Mouse (Mus musculus): ENCODE results near the gene Tnip1.
"Not testable (repeated sequence)": the region's sequence is repeated elsewhere in the genome, so short reads cannot be mapped to it uniquely, and the experiment has no call there.

Gene Tnip1

DNA sequence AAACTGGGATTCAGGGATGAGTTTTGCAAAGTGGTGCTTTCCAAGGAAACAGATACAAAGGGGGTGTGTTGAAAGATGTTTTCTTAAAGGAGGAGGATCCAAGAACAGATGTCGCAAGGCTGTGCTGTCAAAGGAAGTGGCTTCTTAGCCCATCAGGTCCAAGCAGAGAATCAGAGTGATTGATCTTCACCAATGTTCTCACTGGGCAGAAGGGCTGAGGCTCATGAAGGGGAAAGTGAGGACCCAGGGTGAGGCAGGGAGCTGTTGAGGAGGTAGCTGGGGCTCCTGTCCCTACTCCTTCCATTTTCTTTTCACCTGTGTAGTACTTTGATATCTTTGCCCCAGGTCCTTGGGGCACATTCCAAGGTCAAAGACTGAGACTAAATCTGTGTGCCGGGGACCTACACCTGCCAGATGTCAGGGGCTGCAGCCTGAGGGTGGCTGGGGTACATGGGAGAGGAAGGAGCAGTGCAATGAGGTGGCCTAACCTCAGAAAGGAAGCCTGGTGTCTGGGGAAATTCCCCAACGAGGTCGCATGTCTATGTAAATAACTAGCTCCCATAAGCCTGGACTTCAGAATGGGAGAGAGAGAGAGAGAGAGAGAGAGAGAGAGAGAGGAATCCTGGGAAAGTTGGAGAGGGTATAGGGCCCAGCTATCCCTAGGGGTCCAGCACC, 9.5 kb upstream of the Tnip1 start:
- DNase-seq (ENCODE audit: low read depth, low spot score) = peak; percentile 82

DNA sequence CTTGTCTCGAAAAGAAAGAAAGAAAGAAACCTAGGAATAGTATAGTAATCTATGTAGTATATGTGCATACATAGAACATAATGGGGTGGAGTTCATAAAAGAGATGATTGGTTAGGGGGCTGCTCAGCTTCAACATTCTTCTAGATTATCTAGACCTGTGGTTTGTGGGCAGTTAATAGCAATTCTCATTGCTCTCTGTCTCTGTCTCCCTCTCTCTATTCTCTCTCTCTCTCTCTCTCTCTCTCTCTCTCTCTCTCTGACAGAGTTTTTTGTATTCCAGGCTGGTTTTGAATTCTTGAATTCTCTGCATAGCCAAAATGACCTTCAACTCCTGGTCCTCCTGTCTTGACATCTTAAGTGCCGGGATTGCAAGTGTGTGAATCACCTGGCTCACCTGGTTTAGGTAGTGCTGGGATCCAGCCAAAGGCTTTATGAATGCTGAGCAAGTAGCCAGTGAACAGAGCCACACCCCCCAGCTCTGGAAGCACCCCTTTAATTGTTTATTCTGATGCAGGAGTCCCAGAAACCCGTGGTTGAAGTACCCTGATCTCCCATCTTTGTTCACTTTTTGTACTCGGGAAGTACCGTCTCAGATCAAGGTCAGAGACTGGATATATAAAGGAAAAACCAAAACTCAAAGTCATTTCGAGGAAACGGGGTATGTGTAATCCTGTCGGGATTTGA, 8.8 kb upstream of the Tnip1 start:
- no peak for DNase-seq (ENCODE audit: low read depth, low spot score)

DNA sequence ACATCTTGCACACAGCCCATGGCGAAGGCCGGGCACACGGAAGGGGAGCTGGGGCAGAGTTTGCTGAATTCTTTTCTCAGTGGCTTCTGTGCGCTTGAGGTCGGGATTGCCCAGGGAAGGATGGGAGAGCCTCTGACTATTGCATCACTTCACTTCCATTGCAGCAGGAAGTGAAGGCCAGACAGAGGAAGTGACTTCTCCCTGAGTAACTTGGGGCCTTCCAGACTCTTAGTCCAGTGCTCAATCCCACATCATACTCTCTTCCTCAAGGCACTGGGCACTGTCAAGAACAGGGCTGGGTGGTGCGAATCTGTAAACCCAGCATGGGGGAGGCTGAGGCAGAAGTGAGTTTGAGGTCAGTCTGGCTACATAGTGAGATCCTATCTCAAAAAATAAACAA, 2.5 kb upstream of the Tnip1 start:
- DNase-seq (ENCODE audit: low read depth, low spot score) = no peak

DNA sequence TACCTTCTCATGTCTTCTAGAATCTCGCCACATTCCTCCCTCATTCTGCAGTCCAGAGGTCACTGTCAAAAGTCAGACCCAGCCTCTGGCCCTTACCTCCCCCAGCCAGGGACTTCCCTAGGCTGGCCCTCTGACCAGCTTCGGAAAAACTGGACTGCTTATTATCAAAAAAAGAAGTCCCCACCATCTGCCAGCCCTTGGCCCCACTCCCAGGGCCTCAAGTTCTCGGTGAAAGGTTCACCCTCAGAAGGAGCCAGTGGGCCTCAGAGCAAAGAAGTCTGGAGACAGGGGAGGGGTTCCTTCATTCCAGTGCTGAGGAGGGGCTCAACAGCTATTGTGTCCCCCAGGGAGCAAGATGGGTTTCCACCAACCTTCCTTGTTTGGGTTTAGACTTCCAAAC, 796 bp downstream of the Tnip1 start:
- DNase-seq (ENCODE audit: low read depth, low spot score) = no peak

DNA sequence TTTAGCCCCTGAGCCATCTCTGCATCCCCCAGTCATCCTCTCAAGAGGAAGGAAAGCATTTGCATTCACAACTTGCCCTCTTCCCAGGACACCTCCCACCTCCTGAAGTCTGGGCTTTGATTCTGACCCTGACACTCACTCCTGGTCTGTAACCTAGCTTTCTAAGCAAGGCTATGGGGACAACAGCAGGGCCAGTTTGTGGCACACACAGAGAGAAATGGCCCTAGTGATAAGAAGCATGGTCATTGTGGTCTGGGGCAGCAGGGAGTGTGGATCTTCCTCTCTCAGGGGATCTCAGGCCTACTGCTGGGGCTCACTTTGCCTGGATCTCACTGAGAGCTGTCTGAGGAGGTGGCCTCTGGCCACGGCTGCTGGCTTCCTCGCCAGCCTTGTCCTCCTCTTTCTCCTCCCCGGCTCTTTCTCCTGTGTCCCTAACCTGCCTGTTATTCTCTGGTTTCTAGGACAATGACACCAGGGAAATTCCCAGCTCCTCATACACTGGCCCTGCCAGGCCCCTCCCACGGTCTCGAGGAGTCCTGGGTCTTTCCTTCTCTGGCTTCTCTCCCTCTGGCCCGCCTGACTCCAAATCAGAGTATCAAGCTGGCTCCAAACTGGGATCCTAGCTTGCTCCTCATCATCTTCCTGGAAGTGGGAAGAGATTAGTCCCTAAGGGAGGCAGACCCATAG, 1.4 kb downstream of the Tnip1 start:
- peak; percentile 55 for DNase-seq (ENCODE audit: low read depth, low spot score)

DNA sequence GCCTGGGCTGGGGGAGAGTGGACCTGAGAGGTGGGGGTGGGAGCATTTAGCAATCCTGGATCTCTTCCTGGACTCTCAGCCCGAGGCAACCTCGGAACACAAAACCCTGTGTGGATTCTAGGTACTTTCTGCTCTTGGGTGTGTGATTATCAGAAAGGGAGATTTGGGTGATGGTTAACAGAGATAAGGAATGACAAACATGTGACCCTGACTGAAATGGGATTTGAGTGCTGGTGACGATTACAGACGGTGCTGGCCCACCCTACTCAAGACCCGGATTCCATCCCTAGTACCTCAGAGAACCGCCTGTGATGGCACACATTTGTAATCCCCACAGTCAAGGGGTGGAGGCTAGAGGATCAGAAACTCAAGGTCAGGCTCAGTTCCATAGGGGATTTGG, 2.5 kb downstream of the Tnip1 start:
- peak; percentile 53 for DNase-seq (ENCODE audit: low read depth, low spot score)

DNA sequence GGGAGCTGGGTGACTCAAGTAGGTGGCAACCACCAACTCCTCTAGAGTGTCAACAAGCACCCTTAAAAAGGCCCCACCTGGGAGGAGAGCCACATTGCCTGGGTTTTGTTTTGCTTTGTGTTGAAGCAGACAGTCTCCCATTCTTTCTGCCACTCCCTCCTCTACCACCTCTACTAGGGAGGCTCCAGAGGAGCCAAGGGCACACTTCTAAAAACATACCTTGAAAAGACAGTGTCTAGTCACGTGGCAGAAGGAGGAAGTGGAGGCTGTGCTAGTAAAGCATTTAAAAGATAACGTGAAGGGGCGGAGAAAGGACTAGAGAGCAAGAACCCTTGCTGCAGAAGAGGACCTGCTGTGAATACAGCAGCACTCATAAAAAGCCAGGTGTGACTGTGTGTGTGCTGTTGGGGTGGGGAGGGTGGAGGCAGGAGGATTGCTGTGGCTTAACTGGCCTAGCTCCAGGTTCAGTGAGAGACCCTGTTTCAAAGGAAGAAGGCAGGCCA, 4.1 kb downstream of the Tnip1 start:
- peak; percentile 79 for DNase-seq (ENCODE audit: low read depth, low spot score)

DNA sequence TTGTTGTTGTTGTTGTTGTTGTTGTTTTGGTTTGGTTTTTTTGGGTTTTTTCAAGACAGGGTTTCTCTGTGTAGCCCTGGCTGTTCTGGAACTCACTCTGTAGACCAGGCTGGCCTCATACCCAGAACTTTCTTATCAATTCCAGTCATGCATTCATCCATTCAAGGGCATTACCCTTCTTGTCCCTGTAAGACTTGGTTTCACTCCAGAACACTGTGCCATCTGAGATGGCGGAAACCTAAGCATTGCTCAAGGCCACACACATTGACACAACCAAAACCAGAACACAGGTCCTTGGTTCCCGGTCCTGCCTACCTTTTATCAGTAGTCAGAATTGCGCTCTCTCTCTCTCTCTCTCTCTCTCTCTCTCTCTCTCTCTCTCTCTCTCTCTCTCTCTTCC, 5.0 kb downstream of the Tnip1 start:
- peak; percentile 39 for DNase-seq (ENCODE audit: low read depth, low spot score)

DNA sequence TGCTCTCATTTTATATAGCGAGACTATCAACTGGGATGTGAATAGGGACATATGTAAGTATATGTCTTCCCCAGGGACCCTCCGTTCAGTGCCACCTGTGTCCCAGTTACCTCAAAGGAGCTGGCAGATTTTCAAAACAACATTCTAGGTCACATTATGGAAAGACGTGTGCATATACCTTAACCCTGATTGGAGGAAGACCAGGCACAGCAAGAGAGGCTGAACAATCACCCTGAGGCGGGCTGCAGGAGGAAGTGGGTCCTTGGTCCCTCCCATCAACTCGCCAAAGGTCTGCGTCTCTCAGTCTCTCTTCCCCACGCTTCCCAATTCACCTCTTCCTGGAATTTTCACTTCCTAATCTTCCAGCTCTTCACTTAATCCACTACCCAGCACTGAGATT, 5.8 kb downstream of the Tnip1 start:
- DNase-seq (ENCODE audit: low read depth, low spot score) = peak; percentile 80

DNA sequence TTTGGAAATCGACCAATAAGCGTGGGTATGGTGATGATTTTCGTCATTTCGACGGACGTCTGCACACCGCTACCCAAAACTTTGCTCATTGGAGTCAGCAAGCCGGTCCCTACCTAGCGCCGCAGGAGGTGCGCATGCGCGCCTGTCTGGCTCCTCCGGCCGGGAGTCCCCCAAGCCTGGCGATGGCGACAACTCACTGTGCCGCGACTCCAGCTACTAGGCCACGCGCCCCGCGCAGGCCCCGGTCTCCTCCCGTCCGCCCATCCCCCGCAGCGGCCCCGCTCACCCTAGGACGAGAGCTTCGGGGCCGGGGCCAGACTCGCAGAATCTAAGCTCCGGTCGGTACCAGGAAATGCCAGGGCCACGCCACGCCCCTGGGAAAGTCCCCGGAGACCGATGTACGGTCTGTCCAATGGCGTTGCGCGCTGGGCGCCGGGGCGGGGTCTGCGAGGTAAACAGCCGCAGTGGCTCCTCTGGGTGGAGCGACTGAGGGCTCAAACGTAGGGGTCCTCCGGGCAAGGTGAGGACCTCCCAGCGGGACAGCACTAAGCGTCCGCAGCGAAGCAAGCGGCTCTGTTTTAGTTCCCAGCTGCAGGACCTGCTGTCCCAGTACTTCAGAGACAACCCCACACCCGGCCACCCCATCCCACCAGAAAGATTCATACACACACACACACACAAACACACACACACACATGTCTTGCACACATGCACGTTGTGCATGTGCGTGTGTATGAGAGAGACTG, 6.8 kb downstream of the Tnip1 start:
- DNase-seq (ENCODE audit: low read depth, low spot score) = peak; percentile 98

DNA sequence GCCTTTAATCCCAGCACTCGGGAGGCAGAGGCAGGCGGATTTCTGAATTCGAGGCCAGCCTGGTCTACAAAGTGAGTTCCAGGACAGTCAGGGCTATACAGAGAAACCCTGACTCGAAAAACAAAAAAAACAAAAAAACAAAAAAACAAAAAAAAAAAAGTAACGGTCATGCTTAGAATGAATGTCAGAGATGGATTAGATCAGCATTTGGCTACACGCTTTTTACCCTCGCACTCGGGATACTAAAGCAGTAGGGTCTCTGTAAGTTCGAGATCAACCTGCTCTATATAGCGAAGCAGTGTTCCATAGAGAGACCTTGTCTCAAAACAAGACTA, 7.3 kb downstream of the Tnip1 start:
- DNase-seq (ENCODE audit: low read depth, low spot score) = not testable (repeated sequence)

DNA sequence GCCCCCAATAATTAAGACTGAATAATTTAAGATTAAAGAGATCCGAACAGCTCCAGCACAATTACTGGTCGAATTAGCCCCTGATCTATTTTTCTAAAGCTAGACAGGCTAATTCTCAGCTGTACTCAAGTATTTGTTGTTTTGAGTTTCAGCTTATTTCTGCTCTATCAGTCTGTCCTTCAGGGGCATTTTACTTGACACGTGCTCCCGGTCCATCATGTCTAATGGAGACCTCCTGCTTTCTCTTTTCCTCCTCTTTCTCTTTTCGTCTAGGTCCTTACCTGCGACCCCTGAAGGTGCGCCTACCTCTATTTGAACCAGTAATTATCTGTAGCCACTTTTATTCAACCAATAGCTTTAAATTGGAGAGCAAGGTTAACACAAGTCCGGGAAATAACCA, 8.0 kb downstream of the Tnip1 start:
- no peak for DNase-seq (ENCODE audit: low read depth, low spot score)

DNA sequence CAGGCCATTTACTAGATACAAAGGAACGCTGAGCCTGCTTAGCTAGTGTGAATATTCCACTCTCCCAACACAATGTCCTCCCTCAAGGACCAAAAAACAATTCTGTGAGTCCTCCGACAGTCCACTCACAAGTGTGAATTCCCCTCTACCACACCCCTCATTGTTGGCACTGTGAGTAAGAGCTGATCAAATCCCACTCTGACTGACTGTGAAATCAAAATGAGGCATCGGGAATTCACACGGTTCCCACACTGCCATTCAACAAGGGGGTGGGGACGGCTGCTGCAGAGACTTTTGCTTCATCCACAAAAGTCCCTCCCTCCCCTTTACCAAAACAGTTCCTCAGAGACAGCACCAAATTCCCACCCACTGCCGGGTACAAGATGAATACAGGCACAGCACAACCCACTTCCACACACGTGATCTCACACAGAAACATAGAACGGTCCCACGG, 8.7 kb downstream of the Tnip1 start:
- peak; percentile 69 for DNase-seq (ENCODE audit: low read depth, low spot score)

DNA sequence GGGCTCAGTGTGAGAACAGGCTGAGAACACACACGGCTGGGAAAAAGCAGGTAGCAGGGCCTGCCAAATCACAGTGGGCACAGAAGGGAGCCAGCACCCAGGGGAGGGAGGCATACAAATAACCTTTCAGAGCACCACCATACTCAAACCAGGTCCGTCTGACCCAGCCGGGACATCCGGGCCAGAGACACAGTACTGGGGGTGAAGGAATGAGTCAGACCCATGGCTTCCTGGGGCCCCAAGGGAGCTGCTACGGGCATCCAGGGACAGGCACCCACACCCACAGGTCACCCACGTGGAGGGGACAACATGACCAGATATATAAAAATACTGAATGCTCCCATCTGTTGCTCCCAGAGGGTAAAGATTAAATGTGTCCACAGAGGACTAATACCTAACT, 10.1 kb downstream of the Tnip1 start:
- DNase-seq (ENCODE audit: low read depth, low spot score) = peak; percentile 51

DNA sequence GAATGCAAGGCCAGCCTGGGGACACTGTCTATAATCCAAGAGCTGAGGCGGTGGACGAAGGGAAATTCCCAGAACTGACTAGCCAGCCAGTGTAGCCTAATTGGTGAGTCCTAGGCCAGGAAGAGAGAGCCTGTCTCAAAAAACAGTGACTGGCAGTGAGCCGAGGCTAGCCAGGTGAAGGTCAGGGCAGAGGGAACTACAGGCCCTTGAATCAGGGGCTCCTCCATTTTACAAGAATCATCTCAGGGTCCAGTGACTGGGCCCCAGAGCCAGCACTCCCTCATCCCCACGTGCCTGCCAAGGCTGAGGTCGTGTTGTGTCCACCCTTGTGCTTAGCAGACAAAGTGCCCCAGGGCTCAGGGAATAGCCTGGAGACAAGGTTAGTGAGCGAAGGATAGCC, 12.0 kb downstream of the Tnip1 start:
- no peak for DNase-seq (ENCODE audit: low read depth, low spot score)

DNA sequence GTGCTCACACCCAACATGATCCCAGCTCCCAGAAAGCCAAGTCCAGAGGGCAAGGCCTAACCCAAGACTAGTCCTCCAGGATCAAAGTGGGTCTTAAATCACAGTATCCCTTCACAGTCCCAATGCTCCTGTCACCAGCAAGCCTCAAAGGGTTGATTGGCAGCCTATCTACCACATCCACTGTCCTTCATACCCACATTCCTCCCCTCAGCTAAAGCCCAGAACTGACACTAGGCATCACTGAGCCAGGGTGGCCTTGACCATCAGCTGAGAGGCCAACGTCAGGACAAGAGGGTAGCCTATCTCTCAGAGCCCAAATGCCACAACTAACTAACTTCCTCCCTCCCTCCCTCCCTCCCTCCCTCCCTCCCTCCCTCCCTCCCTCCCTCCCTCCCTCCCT, 13.0 kb downstream of the Tnip1 start:
- no peak for DNase-seq (ENCODE audit: low read depth, low spot score)

DNA sequence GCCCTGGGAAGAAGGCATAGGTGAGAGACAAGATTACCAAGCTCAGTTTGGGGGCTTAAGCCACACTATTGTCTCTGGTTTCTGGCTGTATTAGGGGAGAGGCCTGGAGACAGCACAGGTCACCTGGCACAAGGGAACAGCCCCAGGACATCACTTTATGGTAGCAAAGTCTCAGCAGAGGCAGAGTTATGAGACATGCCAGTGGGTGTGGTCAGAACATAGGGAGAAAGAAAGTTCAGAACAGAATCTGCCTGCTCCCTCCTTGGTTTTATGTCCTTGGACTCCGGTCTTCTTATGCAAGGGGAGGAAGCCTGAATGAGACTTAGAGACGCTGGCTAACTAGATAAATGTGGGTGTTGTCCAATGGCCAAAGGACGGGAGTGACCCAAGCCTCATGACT, 18.0 kb downstream of the Tnip1 start:
- DNase-seq (ENCODE audit: low read depth, low spot score) = no peak

DNA sequence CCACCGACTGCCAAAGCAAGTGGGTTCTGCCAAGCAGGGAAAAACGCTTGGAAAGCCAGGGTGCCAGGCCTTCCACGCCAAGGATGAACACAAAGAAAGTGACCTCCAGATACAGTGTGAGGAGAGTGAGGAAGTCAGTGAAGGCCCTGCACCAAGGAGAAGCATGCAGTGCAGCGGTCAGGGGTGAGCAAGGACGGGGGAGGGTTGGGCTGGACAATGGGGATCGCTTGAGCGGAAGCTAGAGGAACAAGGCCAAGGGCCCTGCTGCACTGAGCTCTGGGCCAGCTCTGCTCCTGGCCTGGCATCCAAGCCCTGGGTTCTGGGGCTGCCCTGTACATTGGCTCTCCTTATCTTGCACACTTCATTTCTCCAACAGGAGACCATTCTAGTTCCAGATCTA, 22.7 kb downstream of the Tnip1 start:
- no peak for DNase-seq (ENCODE audit: low read depth, low spot score)

DNA sequence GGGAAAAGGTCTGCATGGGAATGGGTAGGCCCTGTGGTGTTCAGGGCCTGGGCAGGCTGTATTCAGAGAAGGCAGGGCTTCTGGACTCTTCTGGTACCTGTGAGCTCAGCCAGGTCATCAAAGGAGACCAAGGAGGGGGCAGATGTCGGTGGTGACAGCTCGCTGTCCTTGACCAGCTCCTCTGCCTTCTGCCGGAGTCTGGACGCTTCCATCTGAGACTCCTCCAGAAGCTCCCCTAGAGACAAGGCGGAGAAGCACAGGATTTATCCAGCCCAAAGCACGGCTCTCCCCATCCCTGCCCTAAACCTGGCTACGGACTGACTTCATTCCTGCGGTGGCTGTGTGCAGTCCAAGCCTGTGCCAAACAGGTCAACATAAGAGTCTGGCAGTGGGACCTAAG, 23.2 kb downstream of the Tnip1 start:
- no peak for DNase-seq (ENCODE audit: low read depth, low spot score)

DNA sequence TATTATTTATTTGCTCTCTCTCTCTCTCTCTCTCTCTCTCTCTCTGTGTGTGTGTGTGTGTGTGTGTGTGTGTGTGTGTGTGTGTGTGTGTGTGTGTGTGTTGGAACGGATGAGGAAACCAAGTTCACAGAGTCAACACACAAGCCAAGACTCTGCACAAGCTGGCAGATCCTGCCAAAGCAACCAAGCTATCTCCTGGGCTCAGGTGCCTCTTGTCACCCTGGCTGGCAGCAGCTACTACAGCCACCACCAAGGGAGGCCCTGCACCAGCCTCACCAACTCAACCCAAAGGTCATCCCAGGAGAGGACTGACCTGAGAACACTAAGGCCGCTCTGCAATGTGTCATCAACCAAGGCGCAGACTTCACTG, 26.0 kb downstream of the Tnip1 start:
- peak; percentile 52 for DNase-seq (ENCODE audit: low read depth, low spot score)

DNA sequence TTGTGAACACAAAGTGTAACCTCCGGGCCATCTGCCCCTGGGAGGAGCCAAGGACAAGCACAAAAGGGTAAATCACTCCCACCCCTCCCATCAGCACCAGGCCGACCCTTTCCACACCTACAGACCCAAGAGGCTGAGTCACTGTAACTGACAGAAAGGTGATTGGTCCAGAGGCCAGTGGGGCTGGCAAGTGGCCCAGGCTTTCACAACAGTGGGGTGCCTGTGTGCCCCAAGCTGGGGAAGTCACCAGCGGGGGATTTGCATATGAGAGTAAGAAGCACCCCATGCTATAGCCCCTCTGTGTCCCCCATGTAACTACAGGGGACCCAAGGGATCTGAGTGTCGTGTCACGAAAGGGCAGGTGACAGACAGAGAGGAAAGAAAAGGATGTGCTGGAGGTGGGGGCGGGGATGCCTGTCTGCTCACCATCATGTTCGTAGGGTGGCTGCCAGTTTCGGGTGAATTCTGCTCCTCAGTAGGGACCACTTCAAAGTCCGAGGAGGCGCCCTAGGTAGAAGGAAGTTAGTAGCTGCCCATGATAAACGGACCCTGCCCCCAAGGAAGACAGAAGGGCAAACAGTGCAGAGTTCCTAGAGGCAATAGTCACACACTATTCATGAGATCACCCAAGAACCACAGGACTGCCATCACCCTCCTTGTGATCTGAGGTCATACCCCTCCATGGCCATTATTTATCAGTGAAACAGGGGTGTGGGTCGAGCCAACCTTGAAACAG, 26.5 kb downstream of the Tnip1 start:
- DNase-seq (ENCODE audit: low read depth, low spot score) = peak; percentile 55

DNA sequence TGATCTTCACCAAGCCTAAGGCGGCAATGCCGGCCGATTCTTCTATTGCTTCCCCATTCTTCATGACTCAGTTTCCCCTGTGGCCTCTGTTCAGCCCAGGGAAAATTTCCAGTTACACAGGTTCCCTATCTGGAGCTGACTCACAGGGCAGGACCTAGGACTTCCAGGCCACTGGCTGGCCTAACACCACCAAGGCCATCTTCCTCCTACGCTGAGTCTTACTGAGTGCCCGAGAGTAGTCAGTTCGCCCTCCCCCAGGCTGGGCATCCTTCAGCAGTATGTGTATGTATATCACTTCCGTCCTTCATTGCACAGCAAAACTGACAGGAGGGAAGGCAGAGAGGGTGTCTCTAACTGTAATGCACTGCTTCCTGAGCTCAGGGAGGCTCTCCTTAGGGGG, 28.5 kb downstream of the Tnip1 start:
- DNase-seq (ENCODE audit: low read depth, low spot score) = no peak
